In the genomic region with DNA sequence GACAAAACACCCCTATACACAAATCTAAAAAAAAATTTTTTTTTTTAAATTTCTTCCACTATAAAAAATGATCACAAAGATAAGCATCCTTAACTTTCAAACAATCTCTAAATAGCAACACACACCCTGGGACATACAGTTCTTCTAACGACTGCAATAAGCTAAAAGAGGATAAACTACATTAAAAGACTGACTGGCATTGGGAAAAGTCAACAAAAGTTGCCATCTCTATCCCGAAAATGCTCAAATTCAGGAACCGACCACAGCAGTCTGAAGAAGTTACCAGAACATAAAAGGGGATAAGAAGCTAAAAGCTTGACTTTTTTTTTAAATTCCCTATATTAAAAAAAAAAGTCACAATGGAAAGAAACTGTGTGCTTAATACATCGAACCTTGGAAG, we compare ENCODE assay signal across 9 mouse cellular contexts. TPM values are rescaled to one million over a fixed set of nuclear protein-coding genes. Genes with fewer than 3 reads are reported as not detected.
DNase-seq lines count a peak whose midpoint lies in the region; ATAC-seq and TF ChIP-seq lines count a peak whose summit lies in the region.
"Had no signal": no experiment of that assay in that cellular context is flagged by ENCODE, and none has a peak within 500 bp of the region (broad histone marks: within the 10 kb centered on the region; RNA-seq: fewer than 3 reads in every experiment).

No protein-coding gene starts in this region.

- no peak for ATAC-seq in kidney, embryonic 14.5 days (ENCODE audit: low FRiP score, low TSS enrichment)
- ATAC-seq in hindbrain, postnatal 0 days, result no peak
- ATAC-seq in midbrain, embryonic 16.5 days, result no peak
- ATAC-seq in frontal cortex, adult (ENCODE audit: low TSS enrichment), result no peak

- peaks cover 10% of the 10 kb centered on the region; the same call in 1 of the 2 replicates for H3K4me1 ChIP-seq in kidney, embryonic 14.5 days (ENCODE audit: control insufficient read depth, insufficient read depth, low read length)
- peaks cover 16% of the 10 kb centered on the region for H3K4me1 ChIP-seq in embryonic facial prominence, embryonic 10.5 days
- peaks cover 7% of the 10 kb centered on the region for H3K4me1 ChIP-seq in hindbrain, postnatal 0 days (ENCODE audit: insufficient read depth, low read length)
- peaks cover 25% of the 10 kb centered on the region for H3K4me1 ChIP-seq in midbrain, embryonic 16.5 days (ENCODE audit: control insufficient read depth, insufficient read depth, low read length)

- no peaks in the 10 kb centered on the region for H3K27me3 ChIP-seq in kidney, embryonic 14.5 days (ENCODE audit: control insufficient read depth, insufficient read depth, low read length)
- H3K27me3 ChIP-seq in embryonic facial prominence, embryonic 10.5 days (replicated peaks; ENCODE audit: low read depth, poor library complexity, severe bottlenecking), result peaks cover 6% of the 10 kb centered on the region; the same call in 1 of the 2 replicates
- H3K27me3 ChIP-seq in hindbrain, postnatal 0 days (ENCODE audit: insufficient read depth, low read length), result no peaks in the 10 kb centered on the region
- no peaks in the 10 kb centered on the region for H3K27me3 ChIP-seq in midbrain, embryonic 16.5 days (ENCODE audit: control insufficient read depth, insufficient read depth, low read depth, low read length)
- H3K27me3 ChIP-seq: Patski had no signal

- 13% methylated on average over 4 of the region's 4 CpGs for WGBS in kidney, embryonic 14.5 days
- 25% methylated on average over 4 of the region's 4 CpGs for WGBS in embryonic facial prominence, embryonic 10.5 days
- 12% methylated on average over 4 of the region's 4 CpGs for WGBS in hindbrain, postnatal 0 days
- 12% methylated on average over 4 of the region's 4 CpGs for WGBS in midbrain, embryonic 16.5 days

- no peaks in the 10 kb centered on the region for H3K9me3 ChIP-seq in kidney, embryonic 14.5 days (ENCODE audit: control insufficient read depth, low read length)
- no peaks in the 10 kb centered on the region for H3K9me3 ChIP-seq in embryonic facial prominence, embryonic 10.5 days
- no peaks in the 10 kb centered on the region for H3K9me3 ChIP-seq in hindbrain, postnatal 0 days (ENCODE audit: low read length)
- no peaks in the 10 kb centered on the region for H3K9me3 ChIP-seq in midbrain, embryonic 16.5 days (replicated peaks; ENCODE audit: control insufficient read depth, low read length, poor library complexity, severe bottlenecking)

- TF ChIP-seq CTCF in hindbrain, postnatal 0 days (IDR thresholded peaks at IDR 0.05; ENCODE audit: low read depth), result no peak

- H3K4me3 ChIP-seq in kidney, embryonic 14.5 days (ENCODE audit: low read length), result peak overlapping the region; percentile 94
- H3K4me3 ChIP-seq in embryonic facial prominence, embryonic 10.5 days, result peak overlapping the region; percentile 92
- H3K4me3 ChIP-seq in hindbrain, postnatal 0 days (ENCODE audit: low read length), result peak overlapping the region; percentile 95
- H3K4me3 ChIP-seq in midbrain, embryonic 16.5 days (ENCODE audit: low read depth, low read length), result peak overlapping the region; percentile 97

- H3K4me2 ChIP-seq in kidney, embryonic 14.5 days (replicated peaks; ENCODE audit: low read depth, low read length), result peak overlapping the region; percentile 47
- peak overlapping the region; percentile 75 for H3K4me2 ChIP-seq in hindbrain, postnatal 0 days (ENCODE audit: low read depth, low read length)
- peak overlapping the region; percentile 63 for H3K4me2 ChIP-seq in midbrain, embryonic 16.5 days (ENCODE audit: low read length)

- H3K9ac ChIP-seq in kidney, embryonic 14.5 days (ENCODE audit: low read depth, low read length), result peak overlapping the region; percentile 96; the same call in 1 of the 2 replicates
- H3K9ac ChIP-seq in hindbrain, postnatal 0 days (replicated peaks; ENCODE audit: low read length), result peak overlapping the region; percentile 93
- peak overlapping the region; percentile 86 for H3K9ac ChIP-seq in midbrain, embryonic 16.5 days (ENCODE audit: low read depth, low read length)

- H3K27ac ChIP-seq in kidney, embryonic 14.5 days (ENCODE audit: low read depth, low read length), result no peak overlapping the region; the same call in 1 of the 2 replicates
- no peak overlapping the region for H3K27ac ChIP-seq in embryonic facial prominence, embryonic 10.5 days (replicated peaks)
- peak overlapping the region; percentile 98; the same call in 1 of the 2 replicates for H3K27ac ChIP-seq in hindbrain, postnatal 0 days
- H3K27ac ChIP-seq in midbrain, embryonic 16.5 days (ENCODE audit: low read length), result peak overlapping the region; percentile 96; the same call in 1 of the 2 replicates

- H3K36me3 ChIP-seq in kidney, embryonic 14.5 days (ENCODE audit: control insufficient read depth, insufficient read depth, low read length), result no peaks in the 10 kb centered on the region
- peaks cover 5% of the 10 kb centered on the region for H3K36me3 ChIP-seq in embryonic facial prominence, embryonic 10.5 days (replicated peaks)
- no peaks in the 10 kb centered on the region for H3K36me3 ChIP-seq in hindbrain, postnatal 0 days (ENCODE audit: insufficient read depth, low read length)
- no peaks in the 10 kb centered on the region for H3K36me3 ChIP-seq in midbrain, embryonic 16.5 days (ENCODE audit: control insufficient read depth, insufficient read depth, low read length)

- no peak for DNase-seq in kidney, postnatal 25 days
- DNase-seq in embryonic facial prominence, embryonic 10.5 days (ENCODE audit: low spot score), result no peak
- DNase-seq in hindbrain, postnatal 0 days (ENCODE audit: low spot score), result no peak
- DNase-seq in layer of hippocampus, adult 18-20 months (ENCODE audit: low spot score in 2 of 2), result no peak
- DNase-seq in cerebellum, adult 9-10 months, result no peak

RNA-seq across cellular contexts. Expression of a gene that starts 1.5 kb away (rescaled TPM):
- 27.6 and 41.6 TPM in 2 replicates for polyA plus RNA-seq in kidney, embryonic 14.5 days (2014; fragmentation: Nextera tagmentation; extraction: Ambion mirVana)
- polyA plus RNA-seq in embryonic facial prominence, embryonic 10.5 days (2016; fragmentation: Nextera tagmentation; extraction: Ambion mirVana), result 32.4 and 34.4 TPM in 2 replicates
- 48.2 and 53.0 TPM in 2 replicates for total RNA-seq in hindbrain, postnatal 0 days (2014; rRNA removed)
- 21.7 and 26.4 TPM in 2 replicates for polyA plus RNA-seq in hindbrain, postnatal 0 days (2015; fragmentation: Nextera tagmentation; extraction: Ambion mirVana)
- polyA plus RNA-seq in midbrain, embryonic 16.5 days (2015; fragmentation: Nextera tagmentation; extraction: Ambion mirVana), result 30.3 and 30.5 TPM in 2 replicates
- 10 to 100 TPM; 84.4 to 92.4 TPM for total RNA-seq in layer of hippocampus, adult 18-20 months (2021)

Comparison
In these comparisons a context has a peak if more than half of its experiments do, and no peak if none do; other contexts are left out.
1. H3K27ac ChIP-seq: peak in hindbrain, postnatal 0 days (single experiment) and midbrain, embryonic 16.5 days (single experiment); none in kidney, embryonic 14.5 days (single experiment) and embryonic facial prominence, embryonic 10.5 days (single experiment).
2. Peak in every context shown above with its lines, with median percentiles within 50 percentile points of each other: H3K4me2 ChIP-seq, H3K4me3 ChIP-seq and H3K9ac ChIP-seq.